Mouse (Mus musculus) telencephalon, adult 2 months (tissue): Measurements from ENCODE around the gene Slc4a3.

Experiments
- DNase-seq: peaks from one replicate; pipeline ENCODE4 v3.0.0-alpha.2; 2011; ENCODE audit warnings: low read depth, low spot score

The Slc4a3 gene

DNA sequence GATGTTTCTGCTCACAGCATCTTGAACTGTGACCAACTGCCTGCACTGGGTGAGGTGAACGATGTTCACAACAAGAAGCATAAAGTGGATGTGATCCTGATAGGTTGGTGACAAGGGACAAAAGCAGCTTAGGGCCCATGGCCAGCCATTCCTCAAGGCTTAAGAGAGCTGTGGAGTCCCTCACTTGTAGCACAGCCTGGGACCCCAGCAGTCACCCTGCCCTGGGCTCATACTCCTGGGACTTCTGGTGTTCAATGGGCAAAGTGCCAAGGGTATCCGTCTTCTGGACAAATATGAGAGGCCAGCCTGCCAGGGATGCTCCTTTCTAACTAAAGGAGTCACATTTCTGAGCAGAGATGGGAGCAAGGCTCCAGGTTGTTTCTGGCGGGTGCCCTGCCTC lies 49.9 kb downstream of the Slc4a3 start:
- DNase-seq, result no peak

DNA sequence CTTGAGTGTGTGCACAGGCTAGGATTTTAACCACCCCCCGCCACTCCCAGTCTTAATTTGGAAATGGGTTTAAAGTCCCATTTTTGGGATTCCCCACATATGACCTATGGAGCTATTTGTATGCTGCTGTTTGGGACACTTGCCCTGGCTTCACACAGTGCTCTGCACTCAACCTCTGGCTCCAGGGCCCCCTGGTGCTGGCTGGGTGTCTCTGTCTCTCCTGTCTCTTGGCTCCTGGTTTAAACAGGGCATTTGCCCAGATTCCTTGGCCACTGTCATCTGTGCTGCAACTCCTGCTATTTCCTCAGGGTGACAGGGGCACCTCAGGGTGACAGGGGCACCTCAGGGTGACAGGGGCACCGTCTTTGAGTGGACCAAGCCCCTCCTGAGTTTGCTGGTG lies 50.8 kb downstream of the Slc4a3 start:
- DNase-seq, result no peak

DNA sequence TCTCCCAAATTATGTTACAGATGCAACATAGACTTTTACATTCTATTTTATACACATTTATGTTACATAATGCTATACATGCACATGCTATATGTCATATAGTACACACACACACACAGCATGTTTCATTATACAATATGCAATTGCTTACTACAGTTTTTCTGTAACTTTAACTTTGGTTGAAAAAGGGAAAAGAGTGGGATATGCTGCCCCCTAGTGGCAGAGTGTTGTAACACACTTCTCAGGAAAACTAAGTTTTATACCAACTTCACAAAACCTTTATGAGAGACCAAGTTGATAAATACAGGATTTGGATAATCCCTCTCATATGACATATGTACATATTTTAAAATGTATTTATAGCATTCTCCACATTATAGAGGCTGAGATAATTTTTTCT lies 51.6 kb downstream of the Slc4a3 start:
- DNase-seq, result no peak

DNA sequence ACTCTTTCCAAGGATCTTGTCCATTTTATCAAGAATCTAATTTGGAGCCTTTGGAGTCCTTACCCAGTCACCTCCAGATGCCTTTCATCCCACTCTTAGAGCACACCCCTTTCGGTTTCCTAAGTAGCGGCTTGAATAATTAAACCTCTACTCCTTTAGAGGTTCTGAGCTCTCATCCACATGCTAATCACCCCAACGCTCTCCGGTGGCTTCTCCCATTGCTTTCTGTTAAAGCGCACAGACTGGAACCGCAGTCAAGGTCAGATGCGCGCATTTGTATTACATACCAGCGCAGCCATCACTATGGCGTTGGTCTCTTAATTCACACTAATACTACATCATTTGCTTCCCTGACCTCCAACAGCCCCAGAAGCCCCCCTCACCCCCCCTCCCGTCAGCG lies 55.7 kb downstream of the Slc4a3 start:
- DNase-seq, result no peak

DNA sequence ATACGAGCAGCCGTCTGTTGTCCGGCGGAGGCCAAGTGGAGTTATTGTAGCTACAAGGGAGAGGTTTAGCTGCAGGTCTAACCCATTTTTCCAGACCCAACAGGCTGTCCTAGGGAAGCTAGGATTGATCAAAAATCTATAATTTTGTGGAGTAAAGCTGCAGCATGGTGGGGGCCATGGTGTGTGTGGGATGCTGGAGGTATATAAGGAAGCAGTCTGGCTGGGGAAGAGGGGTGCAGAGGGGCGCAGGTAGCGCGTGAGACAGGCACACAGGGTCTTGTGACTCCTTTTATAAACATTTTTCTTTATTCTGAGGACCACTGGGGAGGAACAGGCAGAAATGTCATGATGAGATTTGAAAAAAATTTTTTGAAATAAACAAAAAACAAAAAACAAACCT lies 57.5 kb downstream of the Slc4a3 start:
- DNase-seq, result no peak

DNA sequence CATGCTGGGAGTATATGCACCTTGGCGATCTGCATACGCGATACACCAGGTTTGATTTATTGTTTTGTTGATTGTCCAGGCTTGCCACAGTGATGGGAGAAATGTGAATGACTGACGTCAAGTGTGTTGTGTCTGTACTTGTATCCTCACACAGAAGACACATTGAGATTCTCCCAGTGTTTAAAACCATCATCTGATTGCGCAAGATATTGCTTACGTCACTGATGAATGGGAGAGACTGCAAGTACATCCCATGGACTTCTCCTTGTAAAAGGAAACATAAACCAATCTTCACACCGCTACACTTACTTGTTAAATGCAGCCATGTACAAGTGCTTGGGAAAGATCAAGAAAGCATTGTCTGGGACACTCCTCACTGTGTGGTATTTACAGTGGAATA lies 62.2 kb downstream of the Slc4a3 start:
- no peak for DNase-seq

DNA sequence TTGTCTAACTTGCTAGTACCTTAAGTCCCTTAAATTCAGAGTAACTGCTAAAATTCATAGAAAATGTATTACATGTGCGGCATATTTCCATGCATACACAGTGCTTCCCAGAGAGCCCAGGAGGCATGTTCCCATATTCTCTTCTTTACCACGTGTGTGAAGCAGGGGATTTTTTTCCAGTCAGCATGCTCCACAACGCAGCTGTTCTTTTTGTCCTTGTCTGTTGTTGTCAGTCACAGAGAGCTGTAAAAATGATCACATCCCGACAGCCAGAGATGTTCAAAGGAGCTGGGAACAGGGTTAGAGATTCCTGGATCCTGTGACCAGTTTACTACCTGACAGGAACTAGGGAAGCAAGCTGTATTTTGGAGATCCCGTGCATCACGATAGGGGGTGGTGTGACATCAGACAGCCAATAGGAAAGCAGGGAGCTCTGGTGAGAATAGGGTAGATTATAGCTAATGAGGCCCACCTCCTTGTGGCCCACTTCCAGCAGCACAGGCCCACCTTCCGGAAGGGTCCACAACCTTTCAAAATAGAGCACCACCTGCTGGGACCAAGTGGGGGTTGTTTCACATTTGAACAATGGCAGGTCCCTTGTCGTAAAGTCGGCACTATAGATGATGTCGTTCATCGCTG lies 62.7 kb downstream of the Slc4a3 start:
- DNase-seq, result no peak

DNA sequence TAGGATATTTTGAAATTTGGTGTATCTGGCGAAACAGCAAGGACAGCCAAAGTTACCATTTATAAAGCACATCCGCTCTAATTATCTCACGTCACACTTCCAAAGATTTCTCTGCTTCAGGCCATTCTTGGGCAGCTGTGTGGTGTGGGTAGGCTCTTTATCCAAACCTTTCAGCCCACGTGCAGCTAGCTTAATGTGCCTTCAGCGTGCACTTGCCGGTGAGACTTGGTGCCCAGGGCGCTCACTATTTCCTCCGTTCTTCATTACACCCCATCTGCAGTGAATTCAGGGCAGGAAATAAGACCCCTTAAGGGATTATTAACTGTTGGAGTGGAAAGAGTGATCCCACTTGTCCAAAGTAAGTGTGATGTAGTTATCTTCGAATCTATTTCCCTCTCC lies 63.2 kb downstream of the Slc4a3 start:
- DNase-seq, result no peak

DNA sequence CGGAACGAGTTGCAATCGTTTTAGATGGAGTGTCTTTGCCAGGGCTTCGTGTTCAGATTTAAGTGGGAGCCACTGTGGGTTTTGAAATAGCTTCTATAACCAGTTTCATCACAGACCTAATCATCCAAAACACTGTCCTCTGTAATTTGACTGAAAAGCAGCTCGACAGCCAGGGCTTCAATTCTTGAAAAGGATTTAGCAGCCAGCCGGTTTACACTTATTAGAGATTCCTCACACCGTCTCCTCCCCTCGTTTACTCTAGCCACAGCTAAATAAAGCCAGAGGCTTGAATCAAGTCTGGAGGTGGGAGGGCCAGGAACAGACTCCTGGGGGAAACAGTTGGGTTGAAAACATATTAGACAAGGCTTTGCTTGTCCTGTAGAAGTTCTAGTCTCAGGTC lies 64.5 kb downstream of the Slc4a3 start:
- DNase-seq, result no peak
